Mouse (Mus musculus) layer of hippocampus, adult 18-20 months (tissue): Measurements from ENCODE around the gene Chst11. TPM values are rescaled to one million over a fixed set of nuclear protein-coding genes. Genes with fewer than 3 reads are reported as not detected.

Source experiments
- DNase-seq, 2 experiments: peaks; one replicate each; pipeline ENCODE4 v3.0.0; 2022; ENCODE audit warnings: low spot score in 2 of 2
- total RNA-seq, 2 experiments: library from RNA; stranded (reverse); gene quantifications; 2 replicates each; pipeline ENCODE4 v1.2.3; 2021

The Chst11 gene
- total RNA-seq, 2 experiments from 2014 or later, result 51.1 to 51.9 TPM

DNA sequence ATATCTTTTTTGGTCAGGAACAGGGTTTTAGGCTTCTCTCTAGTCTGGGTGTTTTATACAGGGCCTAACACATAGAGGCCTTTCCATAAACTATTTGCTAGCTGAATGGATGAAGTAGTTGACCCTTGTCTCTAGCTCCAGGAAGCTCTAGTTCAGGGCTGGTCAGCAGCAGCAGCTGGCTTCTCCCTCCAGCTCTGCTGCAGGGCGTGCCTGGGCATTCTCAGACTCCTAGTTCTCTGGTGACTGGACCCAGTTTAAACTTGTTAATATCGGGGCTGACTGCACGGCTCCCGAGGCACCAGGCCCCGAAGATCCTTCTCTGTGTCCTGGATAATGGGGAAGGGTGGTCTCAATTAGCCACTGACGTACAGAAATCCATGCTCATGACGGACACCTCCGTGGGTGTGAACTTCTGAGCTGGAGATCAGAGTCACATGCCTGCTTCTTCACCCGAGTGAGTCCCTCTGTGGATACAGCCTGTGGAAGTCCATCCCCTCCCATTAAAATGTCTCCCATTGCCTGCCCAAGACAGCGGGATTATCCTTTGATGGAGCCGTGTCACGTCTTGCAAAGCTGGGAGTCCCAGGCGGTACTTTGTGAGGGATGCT is 4.2 kb downstream of the Chst11 start:
- DNase-seq, result no peak

DNA sequence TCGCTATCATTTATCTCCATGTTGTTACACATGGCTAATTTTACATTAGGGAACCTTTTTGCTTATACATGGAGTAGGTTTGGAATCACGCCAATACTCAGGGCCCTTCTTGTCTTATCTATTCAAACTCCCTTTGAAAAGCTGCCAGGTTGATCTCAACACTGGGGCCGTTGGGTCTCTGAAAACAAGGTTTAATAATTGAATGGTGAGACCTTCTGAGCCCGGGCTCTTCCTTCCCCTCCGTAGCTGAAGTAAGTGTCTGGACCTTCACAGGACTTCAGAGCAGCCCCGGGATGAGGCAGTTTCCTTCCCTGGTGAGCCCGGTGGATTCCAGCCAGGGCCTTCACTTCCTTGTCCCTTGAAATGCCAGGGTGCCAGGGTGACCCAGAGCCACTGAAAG is 5.6 kb downstream of the Chst11 start:
- DNase-seq, result no peak

DNA sequence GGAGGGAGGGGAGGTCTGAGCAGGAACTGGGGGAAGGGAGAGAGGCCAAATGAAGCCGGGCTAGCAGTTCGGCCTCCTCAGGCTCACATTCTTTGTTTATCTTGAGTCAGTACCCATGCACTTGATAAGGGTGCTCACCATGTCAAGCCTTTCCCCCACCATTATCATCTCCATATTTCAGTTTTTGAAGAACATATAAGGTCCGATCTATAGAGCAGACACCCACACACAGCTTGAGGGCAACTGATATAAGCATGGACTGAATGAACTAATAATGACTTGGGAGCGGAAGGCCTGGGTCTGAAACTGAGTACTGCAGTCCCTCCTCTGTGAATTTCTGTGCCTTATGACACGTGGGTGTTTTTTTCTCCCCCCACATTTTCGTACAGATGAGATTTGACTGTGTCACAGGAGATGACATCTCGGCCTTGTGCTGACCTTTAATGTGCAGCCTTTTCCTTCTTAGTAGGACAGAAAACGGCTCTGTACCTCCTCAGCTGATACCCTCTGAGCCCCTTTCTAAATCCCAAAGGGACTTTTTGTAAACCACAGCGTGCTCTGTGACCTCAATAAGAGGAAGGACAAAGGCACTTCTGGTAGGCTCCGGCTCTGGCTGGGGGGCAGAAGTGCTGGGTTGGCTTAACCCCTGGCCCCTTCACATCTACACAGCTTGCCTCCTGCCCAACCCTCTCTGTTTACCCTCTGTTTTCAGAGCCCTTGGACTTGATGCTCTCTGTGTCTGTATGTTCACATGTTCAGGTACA is 6.6 kb downstream of the Chst11 start:
- DNase-seq, result no peak

DNA sequence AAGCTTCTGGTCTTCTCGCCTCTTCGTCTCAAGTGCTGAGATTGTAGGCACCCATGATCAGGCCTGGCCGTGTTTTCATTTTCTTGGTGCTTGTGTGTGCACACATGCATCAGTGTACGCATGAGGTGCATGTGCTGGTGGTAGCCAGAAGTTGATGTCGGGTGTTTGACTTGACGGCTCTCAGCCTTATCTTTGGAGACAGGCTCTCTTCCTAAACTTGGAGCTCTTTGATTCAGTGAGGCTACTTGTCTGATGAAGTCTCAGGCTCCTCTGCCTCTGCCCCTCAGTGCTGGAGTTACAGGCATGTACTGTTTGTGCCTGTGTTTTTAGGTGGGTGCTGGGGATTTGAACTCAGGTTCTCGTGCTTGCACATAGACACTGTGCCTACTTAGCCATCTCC is 9.0 kb downstream of the Chst11 start:
- no peak for DNase-seq

DNA sequence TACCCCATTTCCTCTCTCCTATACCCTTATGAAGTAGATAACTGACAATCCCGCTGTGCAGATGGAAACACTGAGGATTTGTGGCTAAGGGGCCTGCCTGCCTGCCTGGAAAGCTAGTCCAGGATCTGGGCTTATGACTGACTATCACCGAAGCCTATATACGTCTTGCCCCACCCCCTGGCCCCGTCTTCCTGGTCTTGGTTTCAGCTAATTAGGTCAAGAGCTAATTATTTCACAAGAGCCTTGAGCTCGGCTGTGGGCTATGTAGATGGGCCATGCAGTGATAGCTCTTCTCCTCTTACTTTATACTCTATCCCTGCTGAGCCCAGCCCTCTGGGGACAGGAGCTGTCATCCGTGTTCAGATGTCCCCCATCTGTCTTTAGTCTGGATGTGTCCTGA is 12.2 kb downstream of the Chst11 start:
- no peak for DNase-seq

DNA sequence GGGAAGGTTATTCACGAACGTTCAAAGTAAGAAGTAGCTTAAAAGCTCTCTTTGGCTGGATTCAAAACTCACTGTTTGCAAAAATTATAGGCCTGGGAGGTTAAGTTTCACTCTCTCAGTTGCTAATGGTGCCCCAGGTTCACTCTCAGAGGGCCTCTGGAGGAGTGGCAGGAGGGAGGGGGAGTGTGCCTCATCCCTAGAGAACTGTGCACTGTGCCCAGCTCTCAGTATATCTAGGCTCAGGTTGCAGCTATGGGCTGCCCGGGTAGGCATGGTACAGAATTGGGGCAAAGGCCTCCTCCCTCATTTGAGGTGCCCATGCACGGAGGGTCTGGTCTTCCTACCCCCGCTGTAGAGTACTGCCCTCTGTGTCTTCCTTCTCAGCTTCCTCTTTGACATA is 14.9 kb downstream of the Chst11 start:
- DNase-seq, result no peak

DNA sequence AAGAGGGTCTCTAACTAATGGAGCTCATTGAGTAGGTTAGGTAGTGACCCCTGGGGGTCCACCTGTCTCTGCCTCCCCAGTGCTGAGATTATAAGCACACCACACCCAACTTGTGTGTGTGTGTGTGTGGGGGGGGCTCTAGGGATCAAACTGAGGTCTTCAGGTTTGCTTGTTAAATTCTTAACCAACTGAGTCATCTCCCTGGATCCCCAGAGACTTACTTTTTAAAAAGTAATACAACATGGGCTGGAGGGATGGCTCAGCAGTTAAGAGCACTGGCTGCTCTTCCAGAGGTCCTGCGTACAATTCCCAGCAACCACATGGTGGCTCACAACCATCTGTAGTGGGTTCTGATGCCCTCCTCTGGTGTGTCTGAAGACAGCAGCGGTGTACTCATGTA is 15.4 kb downstream of the Chst11 start:
- no peak for DNase-seq

DNA sequence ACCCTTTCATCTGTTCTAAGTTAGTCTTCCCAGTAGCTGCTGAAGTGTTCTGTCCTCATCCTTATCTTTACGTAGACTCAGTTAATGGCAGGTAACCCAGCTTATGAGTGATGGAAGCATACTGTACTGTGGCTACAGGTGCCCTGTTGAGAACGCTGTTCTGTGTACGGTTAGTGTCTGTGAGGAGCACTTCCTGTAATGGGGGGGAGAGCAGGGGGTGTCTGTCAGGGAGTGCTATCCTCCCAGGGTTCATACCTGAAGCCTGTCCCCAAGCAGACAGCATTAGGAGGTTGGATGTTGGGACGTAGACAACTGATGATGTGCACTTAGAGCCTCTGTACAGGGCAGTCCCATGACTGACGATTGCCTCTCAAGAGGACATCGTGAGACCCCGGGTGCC is 18.6 kb downstream of the Chst11 start:
- DNase-seq, result no peak

DNA sequence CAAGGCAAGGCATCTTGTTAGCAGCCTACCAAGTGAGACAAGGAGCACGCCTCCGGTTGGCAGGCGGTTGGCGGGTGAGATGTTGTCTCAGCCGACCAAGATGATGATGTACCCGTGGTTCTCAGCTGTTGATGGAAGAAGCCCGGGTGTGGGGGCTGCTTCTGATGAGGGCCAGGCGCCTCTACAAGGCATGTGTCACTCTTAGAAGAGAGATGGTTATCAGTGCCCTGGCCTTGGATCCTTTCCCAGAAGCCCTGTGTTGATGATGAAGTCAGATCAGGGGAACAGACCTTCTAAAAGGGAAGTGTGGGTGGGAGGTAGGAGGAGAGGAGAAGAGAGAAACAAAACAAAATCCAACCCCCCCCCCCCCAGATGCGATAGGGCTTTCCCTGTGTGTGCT is 19.1 kb downstream of the Chst11 start:
- peak; percentile 76 to 87 for DNase-seq

DNA sequence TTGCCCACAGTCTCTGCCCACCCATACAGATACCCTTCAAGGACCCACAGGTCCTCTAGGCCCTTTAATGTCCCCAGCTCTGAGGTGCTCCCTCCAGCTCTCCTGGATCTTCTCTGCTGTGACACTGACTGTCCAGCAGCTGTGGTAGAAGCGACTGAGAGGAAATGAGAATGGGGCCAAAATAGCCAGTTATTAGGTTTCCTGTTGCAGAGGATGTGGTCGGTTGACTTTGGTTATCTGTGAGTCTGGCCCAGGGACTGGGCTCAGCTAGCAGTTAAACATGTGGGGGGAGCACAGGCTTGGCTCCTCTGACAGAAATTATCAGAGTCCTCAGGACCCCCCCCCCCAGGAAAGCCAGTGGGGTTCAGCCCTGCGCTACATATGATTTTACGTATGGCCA is 19.7 kb downstream of the Chst11 start:
- no peak for DNase-seq

DNA sequence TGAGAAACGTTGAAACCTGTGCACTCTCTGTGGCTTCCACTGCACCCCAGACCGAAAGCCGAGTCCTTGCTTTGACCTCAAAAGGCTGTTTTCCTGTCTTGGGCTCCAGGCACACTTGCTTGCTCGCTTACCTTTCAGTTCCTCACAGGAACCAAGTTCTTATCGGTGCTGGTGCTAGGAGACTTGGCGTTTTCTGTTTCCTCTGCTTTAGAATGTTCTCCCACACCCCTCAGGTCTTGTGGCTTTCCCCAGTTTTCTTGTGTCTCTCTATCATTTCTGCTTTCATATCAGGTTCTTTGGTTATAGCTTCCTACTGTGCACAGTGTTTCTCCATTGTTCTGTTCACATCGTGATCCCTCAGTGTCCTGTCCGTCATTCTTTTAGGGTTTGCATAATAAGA is 21.0 kb downstream of the Chst11 start:
- no peak for DNase-seq

DNA sequence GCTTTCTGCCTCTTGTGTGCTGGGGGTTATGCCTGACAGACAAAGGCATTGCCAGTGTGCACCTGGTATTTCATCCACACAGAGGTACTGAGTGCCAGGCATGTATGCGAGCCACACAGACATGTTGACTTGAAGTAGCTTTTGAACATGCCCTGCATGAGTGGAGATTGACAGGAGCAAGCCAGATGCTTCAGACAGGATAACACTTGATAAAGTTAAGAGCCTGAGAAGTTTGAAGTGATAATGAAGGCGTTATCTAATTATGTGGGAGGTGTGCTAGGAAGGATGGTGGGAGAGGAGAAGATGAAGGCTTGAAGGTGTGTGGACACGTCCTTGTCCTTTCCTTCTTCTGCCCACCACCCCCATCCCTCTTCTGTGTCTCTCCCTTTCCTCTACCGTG is 28.7 kb downstream of the Chst11 start:
- DNase-seq, result no peak

DNA sequence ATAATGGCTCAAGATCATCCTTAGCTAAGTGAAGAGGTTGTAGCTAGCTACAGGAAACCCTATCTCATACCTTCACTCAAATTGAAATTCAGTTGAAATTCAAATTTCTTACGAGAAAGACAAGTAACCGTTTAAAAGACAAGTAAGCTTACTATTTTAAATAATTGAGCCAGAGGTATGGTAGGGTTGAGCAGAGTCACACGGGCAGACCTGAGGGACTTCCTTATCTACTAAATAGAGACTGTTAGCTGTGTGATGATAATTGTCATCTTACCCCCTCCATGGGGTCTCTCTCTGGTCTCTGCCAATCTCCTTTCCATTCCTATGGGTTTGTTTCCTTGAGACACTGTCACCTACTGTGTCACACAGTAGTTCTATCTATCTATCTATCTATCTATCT is 30.6 kb downstream of the Chst11 start:
- DNase-seq, result no peak

DNA sequence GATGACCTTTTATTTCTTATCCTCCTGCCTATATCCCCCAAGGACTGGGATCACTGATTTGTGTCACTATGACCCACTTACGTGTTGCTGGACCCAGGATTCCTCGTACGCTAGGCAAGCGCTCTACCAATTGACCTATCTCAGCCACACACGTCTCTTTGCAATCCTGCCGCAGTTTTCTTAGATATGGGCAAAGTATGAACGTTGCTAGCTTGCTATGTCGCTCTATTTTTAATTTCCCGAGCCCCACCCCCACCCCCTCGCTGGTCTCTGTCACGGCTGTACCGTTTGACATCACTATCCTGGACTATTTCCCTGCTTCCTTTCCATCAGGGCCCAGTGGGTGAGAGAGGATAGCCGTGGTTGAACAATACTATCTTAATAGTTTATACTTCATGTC is 31.5 kb downstream of the Chst11 start:
- DNase-seq, result no peak

DNA sequence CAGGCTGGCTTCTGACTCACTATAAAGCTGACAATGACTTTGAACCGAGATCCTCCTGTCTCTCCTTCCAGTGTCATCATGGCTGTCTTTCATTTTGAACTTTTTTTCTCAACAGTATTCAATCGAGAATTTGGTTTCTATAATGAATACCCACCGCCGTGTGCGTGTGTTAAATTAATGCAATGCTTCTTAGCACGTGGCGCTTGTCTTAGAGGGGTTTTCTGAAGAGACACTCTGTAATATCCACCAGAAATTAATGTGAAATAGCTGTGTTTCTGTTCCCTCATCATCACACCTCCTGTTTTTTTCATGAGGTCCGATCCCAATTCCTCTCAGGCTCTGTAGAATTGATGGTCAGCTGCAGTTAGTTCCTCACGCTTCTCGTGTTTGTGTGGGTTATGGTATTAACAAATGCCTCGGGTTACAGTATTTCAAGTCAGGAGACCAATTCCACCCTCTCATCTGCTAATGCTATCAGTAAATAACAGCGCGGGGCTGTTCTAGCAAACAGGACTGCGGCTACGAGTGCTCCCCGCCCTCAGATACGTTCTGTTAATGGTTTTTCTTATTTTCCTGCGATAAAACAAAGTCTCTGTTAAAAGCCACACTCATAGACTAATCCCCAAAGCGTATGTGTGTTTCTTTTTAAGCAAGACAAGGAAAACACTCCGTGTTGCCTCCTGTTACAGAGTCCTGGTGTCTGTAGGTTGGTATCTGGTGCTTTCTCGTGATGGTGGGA is 32.6 kb downstream of the Chst11 start:
- no peak for DNase-seq

DNA sequence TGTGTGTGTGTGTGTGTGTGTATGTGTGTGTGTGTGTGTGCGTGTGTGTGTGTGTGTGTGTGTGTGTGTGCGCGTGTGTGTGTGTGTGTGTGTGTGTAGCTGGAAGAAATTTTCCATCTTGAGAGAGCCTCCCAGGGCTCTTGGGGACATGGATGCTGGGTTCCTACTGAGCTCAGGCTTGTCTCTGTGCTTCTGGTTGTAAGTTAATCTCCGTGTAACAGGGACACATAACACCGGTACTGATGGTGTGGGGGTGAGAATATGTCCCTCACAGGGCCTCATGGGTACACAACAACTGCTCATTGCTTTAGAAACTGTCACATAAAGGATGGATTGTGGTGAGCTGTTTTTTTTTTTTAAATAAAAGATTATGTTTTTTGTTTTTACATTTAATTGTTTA is 33.2 kb downstream of the Chst11 start:
- no peak for DNase-seq

DNA sequence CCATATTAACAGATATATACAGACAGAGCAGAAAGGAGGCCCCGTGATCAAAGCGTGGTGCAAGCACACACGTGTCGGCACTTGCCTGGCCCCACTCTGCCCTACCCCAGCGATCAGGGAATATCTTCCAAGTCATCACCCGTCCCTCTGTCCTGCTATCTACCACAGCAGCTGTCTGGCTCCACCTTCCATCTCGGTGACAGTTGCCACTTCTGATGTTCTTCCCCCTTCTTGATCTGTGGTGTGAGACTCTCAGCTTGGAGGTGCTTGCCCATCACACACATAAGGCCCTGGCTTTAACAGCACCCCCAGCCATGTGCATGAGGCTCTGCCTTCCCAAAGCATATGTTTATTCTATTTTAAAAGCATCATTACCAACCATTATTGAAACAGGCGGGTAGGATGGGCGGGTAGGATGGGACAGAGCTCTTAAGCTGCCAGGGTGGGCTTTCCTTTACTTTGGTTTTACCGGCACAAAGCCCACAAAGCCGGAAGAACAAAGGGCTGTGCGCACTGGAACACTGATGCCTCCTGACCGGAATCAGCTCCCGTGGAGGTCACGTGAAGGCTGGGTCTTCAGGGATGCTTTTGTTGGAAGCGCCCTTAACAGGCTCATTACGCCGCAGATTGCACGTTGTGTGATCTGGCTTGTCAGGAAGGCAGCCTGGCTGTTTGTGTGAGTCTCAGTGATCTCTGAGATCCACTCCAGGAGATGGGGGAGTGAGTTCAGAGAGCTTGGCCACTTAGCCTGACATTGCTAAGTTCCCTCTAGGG is 34.4 kb downstream of the Chst11 start:
- DNase-seq, result no peak

DNA sequence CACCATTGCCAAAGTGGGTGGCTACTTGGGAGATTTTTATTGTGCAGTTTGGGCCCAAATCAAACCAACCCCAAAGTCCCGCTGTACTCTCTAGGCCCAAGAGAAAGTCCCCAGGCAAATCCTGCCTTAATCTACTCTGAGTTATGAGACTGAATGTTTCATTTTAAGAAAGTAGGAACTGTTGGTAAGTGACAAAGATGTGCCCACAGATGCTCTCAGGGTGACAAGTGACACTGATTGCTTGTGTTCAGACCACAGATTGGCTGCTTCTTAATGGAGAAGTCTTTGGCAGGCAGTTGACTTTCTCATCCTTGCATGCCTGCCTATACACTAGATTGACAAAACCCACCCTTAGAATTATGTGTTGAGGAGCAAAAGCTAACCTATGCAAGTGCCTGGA is 37.3 kb downstream of the Chst11 start:
- DNase-seq, result no peak

DNA sequence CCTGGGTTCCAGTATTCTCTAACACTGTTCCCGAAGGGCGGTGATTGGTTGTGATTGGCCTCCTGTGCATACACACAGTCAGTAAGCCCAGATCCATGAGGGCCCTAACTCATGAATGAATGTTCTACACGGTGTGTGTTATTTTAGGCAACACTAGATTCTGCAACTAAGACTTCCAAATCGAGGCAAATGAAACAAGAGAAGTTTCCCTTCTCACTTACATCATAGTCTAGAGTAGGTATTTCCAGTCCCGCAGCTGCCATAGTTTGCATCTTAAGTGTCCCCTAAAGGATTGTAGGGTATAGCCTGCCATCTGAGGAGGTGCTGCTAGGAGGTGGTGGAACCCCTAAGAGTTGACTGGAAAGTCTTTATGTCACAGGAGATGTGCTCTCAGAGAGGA is 40.9 kb downstream of the Chst11 start:
- no peak for DNase-seq

DNA sequence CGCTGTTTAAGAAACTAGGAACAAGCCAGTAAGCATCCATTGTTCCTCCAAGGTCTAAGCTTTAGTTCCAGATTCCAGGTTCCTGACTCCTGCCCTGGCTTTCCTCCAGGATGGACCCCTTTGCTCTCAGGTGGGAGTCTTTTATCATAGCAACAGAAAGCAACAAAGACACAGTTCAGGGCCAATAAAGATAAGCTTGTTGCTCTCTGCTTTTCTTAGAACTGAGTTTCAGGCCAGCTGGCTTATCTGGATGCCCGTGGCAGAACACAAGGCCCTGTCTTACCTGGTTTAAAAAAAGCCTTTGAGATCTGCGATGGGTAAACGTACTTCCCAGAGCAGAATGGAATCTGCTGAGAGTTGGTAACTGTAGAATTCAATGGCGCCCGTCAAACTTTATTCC is 42.4 kb downstream of the Chst11 start:
- DNase-seq, result no peak

DNA sequence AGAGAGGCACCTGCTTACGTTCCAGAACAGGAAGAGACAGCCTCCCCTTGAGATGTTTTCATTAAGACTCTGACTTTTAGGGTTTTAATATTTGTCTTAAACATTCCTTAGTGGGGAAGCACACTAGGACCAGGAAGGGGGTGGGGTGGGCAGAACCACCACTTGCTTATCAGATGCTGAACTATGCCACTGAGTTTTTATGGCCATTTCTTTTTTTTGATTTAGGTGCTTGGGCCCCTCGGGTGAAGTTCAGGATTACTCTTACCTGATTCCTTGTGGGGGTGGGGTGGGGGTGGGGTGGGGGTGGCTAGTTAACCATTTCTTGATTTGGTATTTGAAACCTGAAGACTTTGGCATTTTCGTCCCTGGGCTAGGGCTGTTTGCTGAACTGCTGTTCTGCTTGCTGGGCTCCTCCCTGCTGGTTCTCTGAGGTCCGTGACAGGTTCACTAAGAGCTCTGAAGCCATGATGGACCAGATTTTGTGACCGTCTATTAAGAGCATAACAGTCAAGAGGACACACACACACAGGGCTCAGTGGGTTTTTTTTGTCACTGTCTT is 44.9 kb downstream of the Chst11 start:
- DNase-seq, result no peak

DNA sequence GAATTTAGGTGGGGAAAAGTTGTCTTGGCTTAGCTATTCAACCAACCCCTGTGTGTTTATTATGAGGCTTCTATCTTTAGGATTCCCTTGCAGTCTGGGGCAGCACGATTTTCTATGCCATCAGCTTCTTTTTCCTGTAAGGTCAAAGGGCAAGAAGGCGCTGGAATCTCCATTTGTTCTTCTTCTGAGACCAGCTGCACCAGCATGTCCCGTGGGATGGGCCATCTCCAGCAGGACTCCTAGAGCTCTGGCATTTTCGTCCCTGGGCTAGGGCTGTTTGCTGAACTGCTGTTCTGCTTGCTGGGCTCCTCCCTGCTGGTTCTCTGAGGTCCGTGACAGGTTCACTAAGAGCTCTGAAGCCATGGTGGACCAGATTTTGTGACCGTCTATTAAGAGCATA is 45.6 kb downstream of the Chst11 start:
- DNase-seq, result no peak
